Mouse (Mus musculus): Measurements from ENCODE around the gene Plcb1. TPM values are rescaled to one million over a fixed set of nuclear protein-coding genes. Genes with fewer than 3 reads are reported as not detected.

The Plcb1 gene
- total RNA-seq, 4 experiments from 2014 or later = 0.63 to 1.1 (median 0.90) TPM

GRCm38 (mm10) chr2:135503328-135503997 lies 717.6 kb downstream of the Plcb1 start:
- no peak for DNase-seq (ENCODE audit: low spot score in 2 of 2)

- DNase-seq (ENCODE audit: low spot score in 2 of 2) = no peak
Observed at GRCm38 (mm10) chr2:135503998-135504354, 718.1 kb downstream of the Plcb1 start.

GRCm38 (mm10) chr2:135507111-135507510 lies 721.2 kb downstream of the Plcb1 start:
- no peak for DNase-seq (ENCODE audit: low spot score in 2 of 2)

GRCm38 (mm10) chr2:135518956-135519355 lies 733.1 kb downstream of the Plcb1 start:
- no peak for DNase-seq (ENCODE audit: low spot score in 2 of 2)

Other genes starting within 250 kb of the Plcb1 start
- not detected for gene Hao1, start 231.7 kb upstream of the Plcb1 start, total RNA-seq (2022)
- gene Tmx4, start 141.9 kb upstream of the Plcb1 start, total RNA-seq (2022) = 10 to 100 TPM; 14.5 to 16.3 (median 16.0) TPM

Measured in gastrocnemius, adult 8-10 months (tissue).